ENCODE assay signal across 11 mouse cellular contexts in genomic region chr4:138792599-138792998, GRCm38 (mm10). TPM values are rescaled to one million over a fixed set of nuclear protein-coding genes. Genes with fewer than 3 reads are reported as not detected.
DNase-seq lines count a peak whose midpoint lies in the region; ATAC-seq and TF ChIP-seq lines count a peak whose summit lies in the region.
"Had no signal": no experiment of that assay in that cellular context is flagged by ENCODE, and none has a peak within 500 bp of the region (broad histone marks: within the 10 kb centered on the region; RNA-seq: fewer than 3 reads in every experiment).

No protein-coding gene starts in this region.

- TF ChIP-seq CTCF in forebrain, postnatal 0 days (IDR thresholded peaks at IDR 0.05; ENCODE audit: low read depth) = no peak
- no peak for TF ChIP-seq CTCF in layer of hippocampus, adult 2 months (conservative IDR thresholded peaks at IDR 0.05)

- no peaks in the 10 kb centered on the region for H3K36me3 ChIP-seq in forebrain, postnatal 0 days (ENCODE audit: insufficient read depth)
- no peaks in the 10 kb centered on the region for H3K36me3 ChIP-seq in forebrain, embryonic 13.5 days (ENCODE audit: poor library complexity, severe bottlenecking)
- no peaks in the 10 kb centered on the region for H3K36me3 ChIP-seq in ES-E14 (ENCODE audit: control insufficient read depth, insufficient read depth, low read length, poor library complexity, severe bottlenecking)
- no peaks in the 10 kb centered on the region for H3K36me3 ChIP-seq in intestine, embryonic 15.5 days
- no peaks in the 10 kb centered on the region for H3K36me3 ChIP-seq in midbrain, embryonic 14.5 days (ENCODE audit: control insufficient read depth, insufficient read depth, low read length)

- in situ Hi-C loops in ES-E14 (cut with MboI; ENCODE audit: low sequenced_read_pairs in 2 of 2, unreplicated experiment in 2 of 2) = no loop called here

- H3K9ac ChIP-seq in forebrain, postnatal 0 days = no peak overlapping the region
- no peak overlapping the region for H3K9ac ChIP-seq in forebrain, embryonic 13.5 days
- H3K9ac ChIP-seq in ES-E14 (ENCODE audit: insufficient read depth, low read depth, low read length, poor library complexity, severe bottlenecking) = no peak overlapping the region
- no peak overlapping the region for H3K9ac ChIP-seq in intestine, embryonic 15.5 days
- H3K9ac ChIP-seq in midbrain, embryonic 14.5 days (replicated peaks; ENCODE audit: low read length) = no peak overlapping the region

- H3K9me3 ChIP-seq in forebrain, postnatal 0 days (ENCODE audit: low read length) = no peaks in the 10 kb centered on the region
- no peaks in the 10 kb centered on the region for H3K9me3 ChIP-seq in forebrain, embryonic 13.5 days (replicated peaks)
- H3K9me3 ChIP-seq in ES-E14 (ENCODE audit: control insufficient read depth, insufficient read depth, low read depth, low read length) = no peaks in the 10 kb centered on the region
- no peaks in the 10 kb centered on the region for H3K9me3 ChIP-seq in intestine, embryonic 15.5 days
- H3K9me3 ChIP-seq in midbrain, embryonic 14.5 days (ENCODE audit: control insufficient read depth, low read length) = no peaks in the 10 kb centered on the region

- H3K4me3 ChIP-seq in forebrain, postnatal 0 days (ENCODE audit: low read depth, low read length) = no peak overlapping the region
- H3K4me3 ChIP-seq in forebrain, embryonic 13.5 days = no peak overlapping the region
- no peak overlapping the region for H3K4me3 ChIP-seq in ES-E14 (ENCODE audit: insufficient read depth in 1 of 2, low read depth in 1 of 2, low read length in 2 of 2, poor library complexity in 1 of 2, severe bottlenecking in 1 of 2)
- H3K4me3 ChIP-seq in intestine, embryonic 15.5 days (replicated peaks) = no peak overlapping the region
- H3K4me3 ChIP-seq in midbrain, embryonic 14.5 days (replicated peaks; ENCODE audit: low read depth, low read length) = no peak overlapping the region
- H3K4me3 ChIP-seq in layer of hippocampus, adult 2 months = no peak overlapping the region
- H3K4me3 ChIP-seq: myocyte had no signal

- H3K4me2 ChIP-seq in forebrain, postnatal 0 days (ENCODE audit: low read depth) = no peak overlapping the region
- H3K4me2 ChIP-seq in forebrain, embryonic 13.5 days = no peak overlapping the region
- H3K4me2 ChIP-seq in intestine, embryonic 15.5 days (replicated peaks) = no peak overlapping the region
- no peak overlapping the region for H3K4me2 ChIP-seq in midbrain, embryonic 14.5 days (ENCODE audit: low read length)

- 61% methylated on average over 9 of the region's 9 CpGs for WGBS in forebrain, postnatal 0 days
- 76% methylated on average over 9 of the region's 9 CpGs for WGBS in forebrain, embryonic 13.5 days
- 21% methylated on average over 9 of the region's 9 CpGs for WGBS in intestine, embryonic 15.5 days
- 73% methylated on average over 9 of the region's 9 CpGs for WGBS in midbrain, embryonic 14.5 days

- peak; percentile 45 for DNase-seq in forebrain, postnatal 0 days
- DNase-seq in ES-E14 (ENCODE audit: low read depth, low spot score) = no peak
- DNase-seq in lung, postnatal 10 days = peak; percentile 18
- no peak for DNase-seq in midbrain, embryonic 14.5 days
- no peak for DNase-seq in layer of hippocampus, adult 2 months (ENCODE audit: low spot score in 2 of 2)
- DNase-seq in layer of hippocampus, adult 8-10 months (ENCODE audit: low spot score in 2 of 2) = no peak
- DNase-seq: B cell, adult 2 months had no signal

- no peaks in the 10 kb centered on the region for H3K4me1 ChIP-seq in forebrain, postnatal 0 days (ENCODE audit: insufficient read depth)
- no peaks in the 10 kb centered on the region for H3K4me1 ChIP-seq in forebrain, embryonic 13.5 days
- H3K4me1 ChIP-seq in ES-E14 (ENCODE audit: control insufficient read depth in 2 of 2, insufficient read depth in 2 of 2, low read length in 2 of 2, poor library complexity in 1 of 2) = peaks cover 3 to 23% of the 10 kb centered on the region in 2 experiments; a peak in 3 of 4 replicates
- H3K4me1 ChIP-seq in intestine, embryonic 15.5 days (replicated peaks) = peaks cover 4% of the 10 kb centered on the region; the same call in 1 of the 2 replicates
- no peaks in the 10 kb centered on the region for H3K4me1 ChIP-seq in midbrain, embryonic 14.5 days (ENCODE audit: control insufficient read depth, insufficient read depth, low read length)

- H3K27ac ChIP-seq in forebrain, postnatal 0 days (ENCODE audit: low read depth, low read length) = no peak overlapping the region
- H3K27ac ChIP-seq in forebrain, embryonic 13.5 days = no peak overlapping the region
- no peak overlapping the region for H3K27ac ChIP-seq in ES-E14 (ENCODE audit: insufficient read depth, low read depth, low read length, poor library complexity, severe bottlenecking)
- H3K27ac ChIP-seq in intestine, embryonic 15.5 days = no peak overlapping the region
- no peak overlapping the region for H3K27ac ChIP-seq in midbrain, embryonic 14.5 days (replicated peaks; ENCODE audit: low read depth, low read length)
- no peak overlapping the region for H3K27ac ChIP-seq in layer of hippocampus, adult 2 months

- ATAC-seq in forebrain, postnatal 0 days = no peak
- ATAC-seq in forebrain, embryonic 13.5 days = no peak
- peak; percentile 77 for ATAC-seq in intestine, embryonic 15.5 days
- no peak for ATAC-seq in midbrain, embryonic 14.5 days (ENCODE audit: low FRiP score, low TSS enrichment)

- H3K27me3 ChIP-seq in forebrain, postnatal 0 days (ENCODE audit: insufficient read depth, low read length) = no peaks in the 10 kb centered on the region
- no peaks in the 10 kb centered on the region for H3K27me3 ChIP-seq in forebrain, embryonic 13.5 days
- no peaks in the 10 kb centered on the region for H3K27me3 ChIP-seq in intestine, embryonic 15.5 days (replicated peaks)
- H3K27me3 ChIP-seq in midbrain, embryonic 14.5 days (ENCODE audit: control insufficient read depth, insufficient read depth, low read length) = no peaks in the 10 kb centered on the region

TF ChIP-seq in ES-E14, 5 proteins besides CTCF, POLR2A, EP300 and RAD21:
- TF ChIP-seq CHD2 (IDR thresholded peaks at IDR 0.05; ENCODE audit: low read depth, low read length) = no peak
- peak; percentile 67; the same call in 1 of the 2 replicates for TF ChIP-seq MAFK (IDR thresholded peaks at IDR 0.05; ENCODE audit: insufficient read depth, low read depth, low read length)

RNA-seq across cellular contexts. Expression of gene Pla2g2d, which starts 17.1 kb away (rescaled TPM):
- total RNA-seq in forebrain, postnatal 0 days (2014; rRNA removed) = 0.38 TPM in 1 of 2 replicates, not detected in the other
- 0.23 TPM in 1 of 2 replicates, not detected in the other for polyA plus RNA-seq in forebrain, postnatal 0 days (2015; fragmentation: Nextera tagmentation; extraction: Ambion mirVana)
- 0.08 TPM in 1 of 2 replicates, not detected in the other for polyA plus RNA-seq in forebrain, embryonic 13.5 days (2015; fragmentation: Nextera tagmentation; extraction: Ambion mirVana)
- total RNA-seq in ES-E14 (2012; rRNA removed) = not detected in 2 replicates
- polyA plus RNA-seq in intestine, embryonic 15.5 days (2015; fragmentation: Nextera tagmentation; extraction: Ambion mirVana) = 0.92 and 0.99 TPM in 2 replicates
- polyA plus RNA-seq in midbrain, embryonic 14.5 days (2014; fragmentation: Nextera tagmentation; extraction: Ambion mirVana) = 0.43 TPM in 1 of 2 replicates, not detected in the other
- under 1 TPM; 0.23 to 0.64 TPM for total RNA-seq in layer of hippocampus, adult 2 months (2021)
- total RNA-seq in layer of hippocampus, adult 8-10 months (2022) = under 1 TPM; 0.23 to 0.62 (median 0.43) TPM
- total RNA-seq: hematopoietic stem cell, adult 5-6 weeks had no signal

RNA-seq across cellular contexts. Expression of gene Pla2g2f, which starts 35.2 kb away (rescaled TPM):
- 0.23 TPM in 1 of 2 replicates, not detected in the other for total RNA-seq in forebrain, postnatal 0 days (2014; rRNA removed)
- not detected in 2 replicates for polyA plus RNA-seq in forebrain, postnatal 0 days (2015; fragmentation: Nextera tagmentation; extraction: Ambion mirVana)
- not detected in 2 replicates for polyA plus RNA-seq in forebrain, embryonic 13.5 days (2015; fragmentation: Nextera tagmentation; extraction: Ambion mirVana)
- 0.21 and 0.22 TPM in 2 replicates for total RNA-seq in ES-E14 (2012; rRNA removed)
- polyA plus RNA-seq in intestine, embryonic 15.5 days (2015; fragmentation: Nextera tagmentation; extraction: Ambion mirVana) = 1.5 and 2.6 TPM in 2 replicates
- 0.13 TPM in 1 of 2 replicates, not detected in the other for polyA plus RNA-seq in midbrain, embryonic 14.5 days (2014; fragmentation: Nextera tagmentation; extraction: Ambion mirVana)
- total RNA-seq in layer of hippocampus, adult 2 months (2021) = 1 to 10 TPM; 1.6 to 2.3 TPM
- 1 to 10 TPM in 2 of 4 experiments, under 1 TPM in 2; 0.87 to 2.1 (median 1.1) TPM for total RNA-seq in layer of hippocampus, adult 8-10 months (2022)
- total RNA-seq: hematopoietic stem cell, adult 5-6 weeks had no signal
- polyA plus RNA-seq: myocyte had no signal

RNA-seq across cellular contexts. Expression of gene Ubxn10, which starts 55.6 kb away (rescaled TPM):
- 4.0 and 5.6 TPM in 2 replicates for total RNA-seq in forebrain, postnatal 0 days (2014; rRNA removed)
- polyA plus RNA-seq in forebrain, postnatal 0 days (2015; fragmentation: Nextera tagmentation; extraction: Ambion mirVana) = 2.4 and 3.5 TPM in 2 replicates
- polyA plus RNA-seq in forebrain, embryonic 13.5 days (2015; fragmentation: Nextera tagmentation; extraction: Ambion mirVana) = 2.3 and 2.4 TPM in 2 replicates
- total RNA-seq in ES-E14 (2012; rRNA removed) = 1.1 and 2.3 TPM in 2 replicates
- 1.3 and 1.7 TPM in 2 replicates for polyA plus RNA-seq in intestine, embryonic 15.5 days (2015; fragmentation: Nextera tagmentation; extraction: Ambion mirVana)
- polyA plus RNA-seq in midbrain, embryonic 14.5 days (2014; fragmentation: Nextera tagmentation; extraction: Ambion mirVana) = 3.0 and 3.9 TPM in 2 replicates
- total RNA-seq in layer of hippocampus, adult 2 months (2021) = 1 to 10 TPM; 1.9 to 2.1 TPM
- total RNA-seq in layer of hippocampus, adult 8-10 months (2022) = 1 to 10 TPM; 1.1 to 1.9 (median 1.5) TPM
- total RNA-seq: hematopoietic stem cell, adult 5-6 weeks had no signal
- polyA plus RNA-seq: myocyte had no signal

Comparison
In these comparisons a context has a peak if more than half of its experiments do, and no peak if none do; other contexts are left out.
1. DNase-seq: peak in forebrain, postnatal 0 days (single experiment) and lung, postnatal 10 days (single experiment); none in ES-E14 (single experiment), midbrain, embryonic 14.5 days (single experiment), layer of hippocampus, adult 2 months (0 of 2) and layer of hippocampus, adult 8-10 months (0 of 2).